ENCODE assay signal across 9 mouse cellular contexts in the genomic region with DNA sequence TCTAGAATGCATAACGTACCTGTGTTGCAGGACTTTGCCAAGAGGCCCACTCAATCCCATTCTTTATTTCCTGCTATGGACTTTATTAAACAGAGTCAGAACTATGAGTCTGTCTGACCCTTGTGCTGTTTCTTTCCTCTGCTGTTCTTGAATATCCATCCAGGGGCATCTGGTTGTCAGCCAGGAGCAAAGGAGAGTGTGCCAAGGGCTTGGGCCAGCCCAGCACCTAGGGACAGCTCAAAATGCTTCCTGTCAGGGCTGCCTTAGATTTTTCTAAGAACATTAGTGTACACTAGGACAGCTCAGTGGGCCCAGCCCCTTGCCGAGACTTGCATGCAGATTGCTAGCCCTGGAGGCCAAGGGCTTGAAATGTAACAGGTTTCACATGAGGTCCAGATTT. TPM values are rescaled to one million over a fixed set of nuclear protein-coding genes. Genes with fewer than 3 reads are reported as not detected.
DNase-seq lines count a peak whose midpoint lies in the region; ATAC-seq lines count a peak whose summit lies in the region.
"Had no signal": no experiment of that assay in that cellular context is flagged by ENCODE, and none has a peak within 500 bp of the region (broad histone marks: within the 10 kb centered on the region; RNA-seq: fewer than 3 reads in every experiment).

No protein-coding gene starts in this region.

- no peaks in the 10 kb centered on the region for H3K9me3 ChIP-seq in hindbrain, embryonic 13.5 days
- H3K9me3 ChIP-seq: G1E; neural tube, embryonic 12.5 days had no signal

- H3K36me3 ChIP-seq in hindbrain, embryonic 13.5 days: no peaks in the 10 kb centered on the region
- H3K36me3 ChIP-seq: neural tube, embryonic 12.5 days had no signal

- no peaks in the 10 kb centered on the region for H3K27me3 ChIP-seq in hindbrain, embryonic 13.5 days
- H3K27me3 ChIP-seq: neural tube, embryonic 12.5 days had no signal

- H3K4me1 ChIP-seq in hindbrain, embryonic 13.5 days (replicated peaks): peaks cover 49% of the 10 kb centered on the region

- no peak for ATAC-seq in hindbrain, embryonic 13.5 days (ENCODE audit: low FRiP score)

- no peak overlapping the region for H3K27ac ChIP-seq in hindbrain, embryonic 13.5 days
- H3K27ac ChIP-seq: neural tube, embryonic 12.5 days had no signal

- no peak overlapping the region for H3K4me3 ChIP-seq in hindbrain, embryonic 13.5 days

- no peak overlapping the region for H3K9ac ChIP-seq in hindbrain, embryonic 13.5 days
- H3K9ac ChIP-seq: neural tube, embryonic 12.5 days had no signal

- WGBS in hindbrain, embryonic 13.5 days: 92% methylated on average over 2 of the region's 2 CpGs

- no peak overlapping the region for H3K4me2 ChIP-seq in hindbrain, embryonic 13.5 days
- H3K4me2 ChIP-seq: neural tube, embryonic 12.5 days had no signal

- intact Hi-C loops in heart, postnatal 36 days (cut with DNase I): loop anchor here (2.0 kb wide), 1 partner anchor 35 kb away; no protein-coding TSS in a partner anchor

- DNase-seq in kidney, adult 18-20 months: peak; percentile 78
- no peak for DNase-seq in kidney, postnatal 4 days
- peak; percentile 57 to 61 for DNase-seq in adrenal gland, postnatal 36 days
- DNase-seq in cerebellum, postnatal 10 days: peak; percentile 73 to 82
- DNase-seq in heart, postnatal 36 days: peak; percentile 53 to 54
- DNase-seq in thymus, postnatal 14 days: no peak

RNA-seq across cellular contexts. Expression of a gene that starts 3.1 kb away (rescaled TPM):
- 100 to 1,000 TPM in 1 of 2 experiments, 10 to 100 TPM in 1; 99.8 to 102 TPM for total RNA-seq in adrenal gland, postnatal 36 days (2021)
- 10 to 100 TPM; 63.9 to 72.4 TPM for total RNA-seq in heart, postnatal 36 days (2021)
- polyA plus RNA-seq in hindbrain, embryonic 13.5 days (2015; fragmentation: Nextera tagmentation; extraction: Ambion mirVana): 64.9 and 72.1 TPM in 2 replicates

RNA-seq across cellular contexts. Expression of a gene that starts 16.1 kb away (rescaled TPM):
- total RNA-seq in adrenal gland, postnatal 36 days (2021): 10 to 100 TPM; 13.6 to 17.7 TPM
- 1 to 10 TPM; 8.0 to 9.5 TPM for total RNA-seq in heart, postnatal 36 days (2021)
- 50.6 and 54.0 TPM in 2 replicates for polyA plus RNA-seq in hindbrain, embryonic 13.5 days (2015; fragmentation: Nextera tagmentation; extraction: Ambion mirVana)

Comparison
In these comparisons a context has a peak if more than half of its experiments do, and no peak if none do; other contexts are left out.
1. DNase-seq: peak in kidney, adult 18-20 months (single experiment), adrenal gland, postnatal 36 days (2 of 2), cerebellum, postnatal 10 days (2 of 2) and heart, postnatal 36 days (2 of 2); none in kidney, postnatal 4 days (0 of 2) and thymus, postnatal 14 days (single experiment).